Mouse (Mus musculus): Measurements from ENCODE around the gene Tmem135. TPM values are rescaled to one million over a fixed set of nuclear protein-coding genes. Genes with fewer than 3 reads are reported as not detected.

The Tmem135 gene
- polyA plus RNA-seq, 1 experiment = not detected

DNA sequence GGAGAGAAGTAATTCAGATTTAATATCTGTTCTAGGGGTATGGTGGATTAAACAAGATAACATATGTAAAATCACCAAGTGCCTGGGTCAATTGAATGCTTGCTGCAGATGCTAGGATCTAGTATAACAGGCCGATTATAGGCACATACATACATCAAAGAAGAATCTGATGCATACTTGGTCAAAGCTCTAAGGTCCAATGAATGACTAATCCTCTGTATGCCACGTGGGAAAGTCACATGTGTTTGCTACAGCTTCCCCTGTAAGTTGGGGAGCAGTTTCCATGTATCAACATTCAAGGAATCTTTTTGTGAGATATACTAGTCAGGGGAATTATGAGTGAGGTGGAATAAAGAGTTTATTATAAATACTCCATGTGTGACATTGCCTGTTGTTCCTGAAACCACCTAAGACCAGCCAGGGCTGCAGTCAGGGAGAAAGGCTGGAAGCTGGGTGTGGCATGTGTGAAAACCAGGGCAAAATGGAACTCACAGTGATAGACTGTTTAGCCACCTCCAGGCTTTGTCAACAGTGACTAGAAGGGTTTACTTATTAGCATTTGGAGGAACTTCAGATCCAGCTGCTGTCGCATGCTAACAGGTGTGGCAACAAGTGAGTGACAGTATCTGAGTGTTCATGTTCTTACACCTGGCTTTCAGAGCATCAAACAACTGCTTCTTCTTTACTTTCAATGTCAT is 6.0 kb downstream of the Tmem135 start:
- WGBS = 84% methylated on average over 3 of the region's 3 CpGs
- H3K27ac ChIP-seq (ENCODE audit: insufficient read depth, low read depth, low read length) = no peak overlapping the region
- no peaks in the 10 kb centered on the region for H3K4me1 ChIP-seq (ENCODE audit: control insufficient read depth, insufficient read depth, low read length)
- no peak overlapping the region for H3K4me3 ChIP-seq (ENCODE audit: insufficient read depth, low read depth, low read length)
- no peak for TF ChIP-seq POLR2A (IDR thresholded peaks at IDR 0.05; ENCODE audit: insufficient read depth, low read depth, low read length)
- TF ChIP-seq CTCF (IDR thresholded peaks at IDR 0.05; ENCODE audit: insufficient read depth, low read depth, low read length) = no peak

DNA sequence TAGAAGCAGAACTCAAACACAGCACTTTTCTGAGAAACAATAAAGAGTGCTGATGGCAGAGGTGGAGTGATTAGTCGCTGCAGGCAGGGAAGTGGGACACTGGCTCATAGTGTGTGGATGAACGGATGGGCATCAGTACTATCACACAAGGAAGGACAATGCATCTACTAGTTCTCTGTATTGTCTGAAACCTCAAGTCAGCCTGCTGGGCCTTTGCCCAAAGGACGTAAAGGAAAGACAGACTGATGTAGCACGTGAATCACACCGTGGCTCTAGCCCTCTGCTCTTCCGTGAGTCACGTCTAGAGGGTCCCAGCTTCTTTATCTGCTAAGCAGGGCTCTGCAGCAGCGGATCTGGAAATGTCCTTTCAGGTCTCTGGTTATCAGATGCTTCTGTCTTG is 7.6 kb downstream of the Tmem135 start:
- H3K4me3 ChIP-seq (ENCODE audit: insufficient read depth, low read depth, low read length) = no peak overlapping the region
- WGBS = 88% methylated on average over 8 of the region's 8 CpGs

DNA sequence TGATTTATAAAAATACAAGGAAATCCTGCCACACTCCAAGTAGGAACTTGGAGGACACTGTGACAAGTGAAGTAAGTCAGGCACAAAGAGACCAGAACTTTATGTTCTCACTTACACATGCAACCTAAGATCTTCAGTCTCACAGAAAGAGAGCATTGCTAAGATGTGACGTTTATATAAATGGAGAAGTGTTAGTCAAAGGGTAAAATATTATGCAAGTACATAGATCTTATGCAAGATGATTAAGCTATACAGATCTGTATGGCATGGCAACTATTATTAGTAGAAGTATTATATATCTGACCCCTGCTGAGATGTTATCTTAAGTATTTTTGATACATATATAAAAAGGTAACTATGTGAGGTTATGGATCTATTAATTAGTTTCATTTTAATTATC is 8.6 kb downstream of the Tmem135 start:
- WGBS = 90% methylated on average over 1 of the region's 1 CpGs
- no peak for TF ChIP-seq CTCF (IDR thresholded peaks at IDR 0.05; ENCODE audit: insufficient read depth, low read depth, low read length)
- TF ChIP-seq POLR2A (IDR thresholded peaks at IDR 0.05; ENCODE audit: insufficient read depth, low read depth, low read length) = no peak
- H3K27ac ChIP-seq (ENCODE audit: insufficient read depth, low read depth, low read length) = no peak overlapping the region

More for the DNA sequence above, 7.6 kb downstream of the Tmem135 start:
- H3K27ac ChIP-seq (ENCODE audit: insufficient read depth, low read depth, low read length) = no peak overlapping the region
- no peaks in the 10 kb centered on the region for H3K4me1 ChIP-seq (ENCODE audit: control insufficient read depth, insufficient read depth, low read length)
- TF ChIP-seq CTCF (IDR thresholded peaks at IDR 0.05; ENCODE audit: insufficient read depth, low read depth, low read length) (no peak), POLR2A (IDR thresholded peaks at IDR 0.05; ENCODE audit: insufficient read depth, low read depth, low read length) (no peak)

DNA sequence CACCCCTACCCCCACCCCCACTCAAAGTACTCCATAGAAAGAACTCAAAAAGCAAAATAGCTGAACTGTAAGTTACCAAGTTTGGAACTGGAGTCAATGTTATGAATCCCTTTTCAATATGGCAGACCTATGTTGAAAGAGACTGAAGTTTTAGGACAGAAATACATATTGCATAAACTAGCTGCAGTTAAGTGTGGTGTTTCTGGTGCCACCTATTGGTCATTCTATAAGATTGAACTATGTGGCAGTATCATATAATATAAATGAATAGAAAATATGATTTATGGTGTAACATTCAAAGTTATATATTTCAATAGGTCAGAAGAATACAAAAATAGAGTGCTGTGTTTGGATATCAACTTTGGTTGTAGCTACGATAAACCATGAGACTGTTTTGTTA is 11.2 kb downstream of the Tmem135 start:
- Histone ChIP-seq H3K4me3 (ENCODE audit: insufficient read depth, low read depth, low read length) (no peak overlapping the region), H3K27ac (ENCODE audit: insufficient read depth, low read depth, low read length) (no peak overlapping the region), H3K4me1 (ENCODE audit: control insufficient read depth, insufficient read depth, low read length) (no peaks in the 10 kb centered on the region)
- TF ChIP-seq POLR2A (IDR thresholded peaks at IDR 0.05; ENCODE audit: insufficient read depth, low read depth, low read length) = no peak
- TF ChIP-seq CTCF (IDR thresholded peaks at IDR 0.05; ENCODE audit: insufficient read depth, low read depth, low read length) = no peak
- WGBS = 95% methylated on average over 1 of the region's 1 CpGs

More for the DNA sequence above, 8.6 kb downstream of the Tmem135 start:
- Histone ChIP-seq H3K4me3 (ENCODE audit: insufficient read depth, low read depth, low read length) (no peak overlapping the region), H3K4me1 (ENCODE audit: control insufficient read depth, insufficient read depth, low read length) (no peaks in the 10 kb centered on the region)

DNA sequence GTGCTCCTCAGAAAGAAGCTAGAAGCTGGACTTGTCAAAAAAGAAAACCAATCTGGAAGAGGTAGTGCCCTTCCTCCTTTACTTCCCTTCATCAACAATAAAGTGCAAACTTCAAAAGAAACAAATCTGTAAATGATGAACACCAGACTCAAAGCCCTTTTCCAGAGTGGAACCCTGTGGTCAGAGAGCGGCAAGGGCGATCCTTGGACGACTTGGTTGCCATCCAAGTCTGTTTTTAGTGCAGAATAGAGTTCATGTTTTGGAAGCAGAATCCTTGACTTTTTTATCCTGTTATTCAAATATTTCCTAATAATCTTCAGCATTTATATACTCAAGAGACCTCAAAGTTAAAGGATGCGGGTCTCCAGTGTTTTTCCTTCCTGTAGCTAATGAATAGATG is 11.6 kb downstream of the Tmem135 start:
- Histone ChIP-seq H3K4me3 (ENCODE audit: insufficient read depth, low read depth, low read length) (no peak overlapping the region), H3K4me1 (ENCODE audit: control insufficient read depth, insufficient read depth, low read length) (no peaks in the 10 kb centered on the region), H3K27ac (ENCODE audit: insufficient read depth, low read depth, low read length) (no peak overlapping the region)
- TF ChIP-seq POLR2A (IDR thresholded peaks at IDR 0.05; ENCODE audit: insufficient read depth, low read depth, low read length) = no peak
- no peak for TF ChIP-seq CTCF (IDR thresholded peaks at IDR 0.05; ENCODE audit: insufficient read depth, low read depth, low read length)
- WGBS = 73% methylated on average over 4 of the region's 4 CpGs

DNA sequence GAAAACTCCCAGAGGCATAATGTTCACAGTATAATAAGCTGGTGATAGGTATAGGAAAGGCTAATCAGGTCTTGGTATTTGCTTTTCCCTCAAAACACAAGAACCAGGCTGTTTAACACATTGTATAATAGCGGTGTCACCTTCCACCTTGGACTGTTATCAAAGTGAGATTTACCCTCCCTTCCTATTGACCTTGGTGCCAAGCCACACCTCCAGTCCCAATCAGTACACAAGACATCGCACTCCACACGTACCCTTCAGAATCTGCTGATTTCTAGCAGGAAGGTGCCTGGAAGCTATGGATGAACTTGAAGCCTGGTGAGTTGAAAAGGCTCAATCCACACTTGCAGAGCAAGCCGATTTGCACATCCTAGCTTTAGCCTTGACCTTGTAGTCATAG is 12.2 kb downstream of the Tmem135 start:
- TF ChIP-seq CTCF (IDR thresholded peaks at IDR 0.05; ENCODE audit: insufficient read depth, low read depth, low read length) (no peak), POLR2A (IDR thresholded peaks at IDR 0.05; ENCODE audit: insufficient read depth, low read depth, low read length) (no peak)
- H3K4me1 ChIP-seq (ENCODE audit: control insufficient read depth, insufficient read depth, low read length) = no peaks in the 10 kb centered on the region
- H3K27ac ChIP-seq (ENCODE audit: insufficient read depth, low read depth, low read length) = no peak overlapping the region
- WGBS = 83% methylated on average over 4 of the region's 4 CpGs
- no peak overlapping the region for H3K4me3 ChIP-seq (ENCODE audit: insufficient read depth, low read depth, low read length)

DNA sequence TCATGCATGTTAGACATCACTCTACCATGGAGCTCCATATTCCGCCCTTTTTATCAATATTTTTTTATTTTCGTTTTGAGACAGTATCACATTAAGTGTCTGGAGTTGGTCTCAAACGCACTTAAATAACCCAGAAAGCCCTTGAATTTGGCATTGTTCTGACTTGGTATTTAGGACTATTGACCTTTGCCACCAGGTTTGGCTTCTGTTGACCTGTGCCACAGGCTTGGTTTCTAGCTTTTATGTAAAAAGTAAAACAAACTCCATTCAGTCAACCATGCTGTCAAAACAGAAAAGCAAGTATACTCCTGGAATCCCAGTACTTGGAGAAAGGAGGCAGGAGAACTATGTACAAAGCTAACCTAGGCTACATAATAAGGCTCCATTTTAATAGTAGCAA is 12.7 kb downstream of the Tmem135 start:
- WGBS = 94% methylated on average over 3 of the region's 3 CpGs
- Histone ChIP-seq H3K4me1 (ENCODE audit: control insufficient read depth, insufficient read depth, low read length) (no peaks in the 10 kb centered on the region), H3K27ac (ENCODE audit: insufficient read depth, low read depth, low read length) (no peak overlapping the region), H3K4me3 (ENCODE audit: insufficient read depth, low read depth, low read length) (no peak overlapping the region)
- TF ChIP-seq POLR2A (IDR thresholded peaks at IDR 0.05; ENCODE audit: insufficient read depth, low read depth, low read length) (no peak), CTCF (IDR thresholded peaks at IDR 0.05; ENCODE audit: insufficient read depth, low read depth, low read length) (no peak)

DNA sequence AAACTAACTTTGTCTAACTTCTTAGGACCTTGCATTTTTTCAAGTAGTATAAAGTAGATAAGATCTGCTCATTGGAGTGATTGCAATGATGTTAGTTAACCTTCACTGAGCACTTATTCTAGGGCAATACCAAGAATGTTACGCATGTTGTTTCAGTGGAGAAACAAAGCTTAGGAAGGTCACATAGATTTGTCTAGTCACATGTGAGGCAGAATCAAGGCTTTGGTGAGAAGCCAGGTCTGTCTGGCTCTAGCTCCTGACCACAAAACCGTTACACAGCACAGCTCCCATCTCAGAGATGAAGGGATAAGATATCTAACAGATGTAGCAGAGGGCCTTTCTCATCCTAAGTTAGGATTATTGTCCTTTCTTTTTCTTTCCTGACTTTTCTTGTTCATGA is 13.4 kb downstream of the Tmem135 start:
- Histone ChIP-seq H3K4me1 (ENCODE audit: control insufficient read depth, insufficient read depth, low read length) (no peaks in the 10 kb centered on the region), H3K4me3 (ENCODE audit: insufficient read depth, low read depth, low read length) (no peak overlapping the region), H3K27ac (ENCODE audit: insufficient read depth, low read depth, low read length) (no peak overlapping the region)
- WGBS = 85% methylated on average over 2 of the region's 2 CpGs
- no peak for TF ChIP-seq CTCF (IDR thresholded peaks at IDR 0.05; ENCODE audit: insufficient read depth, low read depth, low read length)
- TF ChIP-seq POLR2A (IDR thresholded peaks at IDR 0.05; ENCODE audit: insufficient read depth, low read depth, low read length) = no peak

DNA sequence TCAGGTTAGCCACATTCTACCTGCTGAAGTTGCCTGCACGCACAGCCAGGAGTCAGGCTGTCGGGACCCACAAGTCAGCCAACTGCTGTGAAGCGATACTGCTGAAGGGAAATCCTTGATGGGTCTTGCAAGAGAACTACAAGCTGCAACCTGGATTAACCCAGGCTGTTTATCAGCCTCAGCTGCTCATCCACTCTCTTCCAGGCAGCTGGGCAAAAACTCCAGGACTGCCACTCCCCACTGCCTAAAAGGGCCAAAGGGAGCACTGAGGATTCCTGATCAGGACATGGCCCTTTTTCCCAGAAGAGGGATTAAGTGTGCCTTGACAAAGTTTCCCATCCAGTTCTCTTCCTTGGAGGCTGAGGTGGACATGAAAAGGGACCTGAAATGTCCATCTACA is 15.0 kb downstream of the Tmem135 start:
- Histone ChIP-seq H3K27ac (ENCODE audit: insufficient read depth, low read depth, low read length) (no peak overlapping the region), H3K4me3 (ENCODE audit: insufficient read depth, low read depth, low read length) (no peak overlapping the region), H3K4me1 (ENCODE audit: control insufficient read depth, insufficient read depth, low read length) (no peaks in the 10 kb centered on the region)
- 91% methylated on average over 3 of the region's 3 CpGs for WGBS
- no peak for TF ChIP-seq CTCF (IDR thresholded peaks at IDR 0.05; ENCODE audit: insufficient read depth, low read depth, low read length)
- no peak for TF ChIP-seq POLR2A (IDR thresholded peaks at IDR 0.05; ENCODE audit: insufficient read depth, low read depth, low read length)
